Mouse (Mus musculus): ENCODE measurements around the gene Insl6. TPM values are rescaled to one million over a fixed set of nuclear protein-coding genes. Genes with fewer than 3 reads are reported as not detected.

The Insl6 gene
- total and polyA plus RNA-seq, 3 experiments: 5.1 to 11.2 (median 8.5) TPM

- H3K4me1 ChIP-seq (ENCODE audit: control insufficient read depth in 1 of 2, insufficient read depth in 2 of 2): peaks cover 0 to 3% of the 10 kb centered on the region in 2 experiments; a peak in 1 of 4 replicates
- dilution Hi-C loops (cut with MboI; ENCODE audit: extremely low pct_ligation_motif_present, extremely low pct_unique_long_range_greater_than_20kb, low sequenced_read_pairs) (no loop called here), in situ Hi-C loops (cut with MboI; ENCODE audit: low pct_ligation_motif_present, low pct_unique_long_range_greater_than_20kb, low sequenced_read_pairs) (loop anchor here (5.0 to 25.0 kb wide), 5 partner anchors 210 to 568 kb away; partner anchors contain the start of genes 9930021J03Rik and Ranbp6)
- peak overlapping the region; percentile 54; the same call in 1 of the 2 replicates for H3K9ac ChIP-seq (ENCODE audit: insufficient read depth, low read depth)
- no peaks in the 10 kb centered on the region for H3K9me3 ChIP-seq (replicated peaks; ENCODE audit: low read length)
- peak overlapping the region; percentile 36 to 49 (median 45) for H3K4me3 ChIP-seq (replicated peaks in 1 of 3; ENCODE audit: low read depth in 2 of 3, low read length in 2 of 3, poor library complexity in 1 of 3)
- peak; percentile 86 for DNase-seq (ENCODE audit: extremely low read depth)
- no peaks in the 10 kb centered on the region for H3K27me3 ChIP-seq (replicated peaks)
- no peaks in the 10 kb centered on the region for H3K79me2 ChIP-seq (replicated peaks; ENCODE audit: control insufficient read depth, extremely low read depth, insufficient read depth, poor library complexity, severe bottlenecking)
- H3K27ac ChIP-seq (ENCODE audit: insufficient read depth, low read depth): no peak overlapping the region
- H3K36me3 ChIP-seq (replicated peaks in 1 of 2; ENCODE audit: control insufficient read depth in 1 of 2, insufficient read depth in 1 of 2, low read length in 1 of 2): peaks cover 11 to 42% of the 10 kb centered on the region in 2 experiments
- H3K4me2 ChIP-seq (ENCODE audit: insufficient read depth, low read depth, poor library complexity, severe bottlenecking): peak overlapping the region; percentile 90
- TF ChIP-seq TBP (conservative IDR thresholded peaks at IDR 0.05; ENCODE audit: low read depth, low read length) (0 out of 2 replicates have a peak, but pooled peaks have one; percentile 37), MYC (IDR thresholded peaks at IDR 0.05; ENCODE audit: low read depth, low read length) (no peak; the same call in 1 of the 2 replicates), RAD21 (IDR thresholded peaks at IDR 0.05; ENCODE audit: low read depth, low read length) (peak; percentile 93), CHD1 (IDR thresholded peaks at IDR 0.05; ENCODE audit: low read depth, low read length) (peak; percentile 66; the same call in 1 of the 2 replicates), ZC3H11A (IDR thresholded peaks at IDR 0.05; ENCODE audit: low read depth, low read length) (peak; percentile 66; the same call in 1 of the 2 replicates), MXI1 (IDR thresholded peaks at IDR 0.05; ENCODE audit: low read depth, low read length) (0 out of 2 replicates have a peak, but pooled peaks have one; percentile 17), ELF1 (IDR thresholded peaks at IDR 0.05; ENCODE audit: low read depth, low read length) (peak; percentile 57), NELFE (IDR thresholded peaks at IDR 0.05; ENCODE audit: low read depth, low read length) (no peak; the same call in 1 of the 2 replicates), IRF4 (IDR thresholded peaks at IDR 0.05; ENCODE audit: low read depth, low read length) (peak; percentile 56; the same call in 1 of the 2 replicates), SMC3 (IDR thresholded peaks at IDR 0.05; ENCODE audit: low read depth, low read length) (peak; percentile 92), ZNF384 (IDR thresholded peaks at IDR 0.05; ENCODE audit: low read depth, low read length) (peak; percentile 4; the same call in 1 of the 2 replicates), CTCF (conservative IDR thresholded peaks at IDR 0.05 in 1 of 2, IDR thresholded peaks at IDR 0.05 in 1 of 2; ENCODE audit: low read depth in 2 of 2, low read length in 2 of 2) (peak; percentile 87 to 95), MEF2A (IDR thresholded peaks at IDR 0.05; ENCODE audit: borderline replicate concordance, low read depth, low read length) (no peak; the same call in 1 of the 2 replicates), SIN3A (IDR thresholded peaks at IDR 0.05; ENCODE audit: low read length) (no peak; the same call in 1 of the 2 replicates)
Observed at GRCm38 (mm10) chr19:29354895-29355877, 30.0 kb upstream of the Insl6 start.

DNA sequence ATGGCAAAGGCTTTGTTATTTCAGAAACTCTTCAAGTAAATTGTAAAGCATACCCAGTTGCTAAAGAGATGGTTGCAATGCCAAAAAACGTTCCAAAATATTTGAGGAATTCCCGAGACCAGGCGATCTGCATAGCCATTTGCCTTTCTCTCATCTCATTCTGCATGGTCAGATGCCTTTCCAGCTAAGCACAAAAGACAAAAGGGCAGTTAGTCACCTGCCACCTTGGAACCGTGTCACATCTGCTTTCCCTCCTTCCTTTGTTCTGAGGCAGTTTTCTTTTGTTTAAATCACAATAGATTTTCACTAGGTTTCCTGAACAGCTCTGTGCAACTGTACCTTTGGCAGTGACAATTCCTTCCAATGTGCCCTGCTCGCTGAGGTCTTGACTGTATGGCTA is 25.8 kb upstream of the Insl6 start:
- no peak for DNase-seq (ENCODE audit: extremely low read depth)
- in situ Hi-C loops (cut with MboI; ENCODE audit: low pct_ligation_motif_present, low pct_unique_long_range_greater_than_20kb, low sequenced_read_pairs) (loop anchor here (10.0 to 25.0 kb wide), 4 partner anchors 206 to 564 kb away; partner anchors contain the start of genes 9930021J03Rik and Ranbp6), dilution Hi-C loops (cut with MboI; ENCODE audit: extremely low pct_ligation_motif_present, extremely low pct_unique_long_range_greater_than_20kb, low sequenced_read_pairs) (no loop called here)
- Histone ChIP-seq H3K9ac (ENCODE audit: insufficient read depth, low read depth) (no peak overlapping the region), H3K27me3 (replicated peaks) (no peaks in the 10 kb centered on the region), H3K4me1 (ENCODE audit: control insufficient read depth in 1 of 2, insufficient read depth in 2 of 2) (peaks cover 0 to 3% of the 10 kb centered on the region in 2 experiments; a peak in 1 of 4 replicates), H3K36me3 (replicated peaks in 1 of 2; ENCODE audit: control insufficient read depth in 1 of 2, insufficient read depth in 1 of 2, low read length in 1 of 2) (peaks cover 5 to 20% of the 10 kb centered on the region in 2 experiments), H3K9me3 (replicated peaks; ENCODE audit: low read length) (no peaks in the 10 kb centered on the region), H3K4me3 (replicated peaks in 1 of 3; ENCODE audit: low read depth in 2 of 3, low read length in 2 of 3, poor library complexity in 1 of 3) (no peak overlapping the region), H3K79me2 (replicated peaks; ENCODE audit: control insufficient read depth, extremely low read depth, insufficient read depth, poor library complexity, severe bottlenecking) (no peaks in the 10 kb centered on the region), H3K4me2 (ENCODE audit: insufficient read depth, low read depth, poor library complexity, severe bottlenecking) (no peak overlapping the region), H3K27ac (ENCODE audit: insufficient read depth, low read depth) (no peak overlapping the region)
- no peak for TF ChIP-seq RAD21 (IDR thresholded peaks at IDR 0.05; ENCODE audit: low read depth, low read length)
- no peak for TF ChIP-seq POLR2A (IDR thresholded peaks at IDR 0.05; ENCODE audit: low read depth, low read length)
- TF ChIP-seq ELF1 (IDR thresholded peaks at IDR 0.05; ENCODE audit: low read depth, low read length): no peak
- TF ChIP-seq SIN3A (IDR thresholded peaks at IDR 0.05; ENCODE audit: low read length): no peak
- no peak for TF ChIP-seq ZKSCAN1 (IDR thresholded peaks at IDR 0.05; ENCODE audit: borderline replicate concordance, low read depth, low read length)
- TF ChIP-seq RCOR1 (conservative IDR thresholded peaks at IDR 0.05; ENCODE audit: low read depth, low read length): no peak
- TF ChIP-seq MAX (IDR thresholded peaks at IDR 0.05; ENCODE audit: low read length): no peak
- no peak for TF ChIP-seq POLR2AphosphoS2 (IDR thresholded peaks at IDR 0.05; ENCODE audit: low read depth, low read length)
- TF ChIP-seq MYC (IDR thresholded peaks at IDR 0.05; ENCODE audit: low read depth, low read length): no peak
- no peak for TF ChIP-seq SMC3 (IDR thresholded peaks at IDR 0.05; ENCODE audit: low read depth, low read length)

All from CH12.LX (cell line).